Mouse (Mus musculus) forebrain, embryonic 11.5 days (tissue): ENCODE measurements at regions not wholly inside any gene's neighbourhood (a gene's known extent, or its start where the extent isn't known, plus 50 kb on each side); places are given as distances from the start of the nearest gene placed in this dataset.

Experiments used
- ATAC-seq: fragments of 200-750 bp; cut with Nextera tagmentation; replicated peaks from 2 replicates; pipeline ENCODE4 v1.8.0; 2017; ENCODE audit warnings: moderate TSS enrichment; ENCODE audit not compliant: low FRiP score
- DNase-seq: peaks from one replicate; pipeline ENCODE4 v3.0.0-alpha.2; 2017; ENCODE audit warnings: low spot score
- H3K27ac ChIP-seq: fragments of 300-500 bp; sonication (generic); 2 replicates; pipeline ENCODE4 v1.5.1; 2014; ENCODE audit warnings: low read depth, low read length
- H3K27me3 ChIP-seq: fragments of 300-500 bp; sonication (generic); 2 replicates; pipeline ENCODE4 v1.6.1; 2014; ENCODE audit warnings: mild to moderate bottlenecking, low read length, mixed read lengths; ENCODE audit not compliant: control insufficient read depth, insufficient read depth
- H3K36me3 ChIP-seq: fragments of 300-500 bp; sonication (generic); 2 replicates; pipeline ENCODE4 v1.6.1; 2014; ENCODE audit warnings: mild to moderate bottlenecking, low read length, moderate library complexity, mixed read lengths; ENCODE audit not compliant: control insufficient read depth, insufficient read depth
- H3K4me1 ChIP-seq: fragments of 300-500 bp; sonication (generic); replicated peaks from 2 replicates; pipeline ENCODE4 v1.6.1; 2014; ENCODE audit warnings: low read length, mixed read lengths; ENCODE audit not compliant: control insufficient read depth, insufficient read depth
- H3K4me2 ChIP-seq: fragments of 300-500 bp; sonication (generic); 2 replicates; pipeline ENCODE4 v1.6.1; 2014; ENCODE audit warnings: low read depth, mild to moderate bottlenecking, low read length, moderate library complexity, mixed read lengths; ENCODE audit not compliant: severe bottlenecking
- H3K4me3 ChIP-seq: fragments of 300-500 bp; sonication (generic); 2 replicates; pipeline ENCODE4 v1.5.1; 2014; ENCODE audit warnings: low read depth, low read length
- H3K9ac ChIP-seq: fragments of 300-500 bp; sonication (generic); 2 replicates; pipeline ENCODE4 v1.6.1; 2014; ENCODE audit warnings: low read length
- H3K9me3 ChIP-seq: fragments of 300-500 bp; sonication (generic); 2 replicates; pipeline ENCODE4 v1.6.1; 2016; ENCODE audit warnings: low read length, mixed read lengths; ENCODE audit not compliant: control insufficient read depth
- WGBS: fragments of 180-500 bp; shearing (Covaris S2); extraction: QIAGEN DNeasy Blood & Tissue Kit; methylation state at CpG from one replicate; pipeline ENCODE4 v1.1.7; 2014; 5-methylcytosine and 5-hydroxymethylcytosine counted together

- Histone ChIP-seq H3K4me1 (no peaks in the 10 kb centered on the region), H3K9me3 (no peaks in the 10 kb centered on the region), H3K4me3 (no peak overlapping the region), H3K27me3 (no peaks in the 10 kb centered on the region), H3K36me3 (no peaks in the 10 kb centered on the region), H3K9ac (no peak overlapping the region), H3K4me2 (no peak overlapping the region), H3K27ac (no peak overlapping the region)
- DNase-seq (no peak), ATAC-seq (no peak)
- 58% methylated on average over 4 of the region's 4 CpGs for WGBS
Observed at GRCm38 (mm10) chr5:35332001-35332400, 53.9 kb downstream of the Adra2c start.

GRCm38 (mm10) chr5:35334416-35335059, 54.4 kb upstream of the Hmx1 start:
- H3K27ac ChIP-seq, result no peak overlapping the region
- no peak overlapping the region for H3K4me2 ChIP-seq
- H3K4me3 ChIP-seq, result no peak overlapping the region
- no peaks in the 10 kb centered on the region for H3K9me3 ChIP-seq
- no peaks in the 10 kb centered on the region for H3K27me3 ChIP-seq
- no peak overlapping the region for H3K9ac ChIP-seq
- H3K36me3 ChIP-seq, result no peaks in the 10 kb centered on the region
- H3K4me1 ChIP-seq, result no peaks in the 10 kb centered on the region
- DNase-seq (no peak), ATAC-seq (0 out of 2 replicates have a peak, but pooled peaks have one; percentile 49)
- 78% methylated on average over 9 of the region's 9 CpGs for WGBS

- no peak overlapping the region for H3K9ac ChIP-seq
- no peak overlapping the region for H3K4me2 ChIP-seq
- H3K9me3 ChIP-seq, result no peaks in the 10 kb centered on the region
- H3K27ac ChIP-seq, result no peak overlapping the region
- no peaks in the 10 kb centered on the region for H3K36me3 ChIP-seq
- no peaks in the 10 kb centered on the region for H3K4me1 ChIP-seq
- no peak for DNase-seq
- no peaks in the 10 kb centered on the region for H3K27me3 ChIP-seq
- no peak overlapping the region for H3K4me3 ChIP-seq
- ATAC-seq, result no peak
- WGBS, result 61% methylated on average over 2 of the region's 2 CpGs
Observed at GRCm38 (mm10) chr5:35335081-35335480, 53.8 kb upstream of the Hmx1 start.
